Mouse (Mus musculus) ovary, postnatal 36 days (tissue): ENCODE results near the gene Ccdc137.

ENCODE experiments used
- DNase-seq: peaks from one replicate; pipeline ENCODE4 v3.0.0; 2022; ENCODE audit warnings: low spot score, mixed read lengths

Gene Ccdc137

GRCm38 (mm10) chr11:120499894-120500293 is 42.0 kb downstream of the Ccdc137 start:
- no peak for DNase-seq

- peak; percentile 63 for DNase-seq
Observed at GRCm38 (mm10) chr11:120500357-120500756, 42.4 kb downstream of the Ccdc137 start.

GRCm38 (mm10) chr11:120501018-120501417 is 43.1 kb downstream of the Ccdc137 start:
- DNase-seq: no peak

- no peak for DNase-seq
Observed at GRCm38 (mm10) chr11:120501701-120502100, 43.8 kb downstream of the Ccdc137 start.

GRCm38 (mm10) chr11:120505661-120506060 is 47.7 kb downstream of the Ccdc137 start:
- DNase-seq: no peak

GRCm38 (mm10) chr11:120506899-120507298 is 49.0 kb downstream of the Ccdc137 start:
- DNase-seq: no peak

- no peak for DNase-seq
Observed at GRCm38 (mm10) chr11:120507611-120508289, 49.8 kb downstream of the Ccdc137 start.

GRCm38 (mm10) chr11:120508290-120508870 is 50.5 kb downstream of the Ccdc137 start:
- DNase-seq: no peak

- DNase-seq: no peak
Observed at GRCm38 (mm10) chr11:120509940-120510339, 52.0 kb downstream of the Ccdc137 start.

GRCm38 (mm10) chr11:120510375-120511030 is 52.6 kb downstream of the Ccdc137 start:
- no peak for DNase-seq

GRCm38 (mm10) chr11:120512790-120513453 is 55.0 kb downstream of the Ccdc137 start:
- no peak for DNase-seq
